Mouse (Mus musculus): ENCODE results near the gene Pcp4l1. TPM values are rescaled to one million over a fixed set of nuclear protein-coding genes. Genes with fewer than 3 reads are reported as not detected.
"Not testable (repeated sequence)": the region's sequence is repeated elsewhere in the genome, so short reads cannot be mapped to it uniquely, and the experiment has no call there.

Gene Pcp4l1
- total RNA-seq (2012; rRNA removed) (not detected in 2 replicates), polyA plus RNA-seq (2012; ENCODE audit: insufficient read depth in 1 of 2, insufficient read length in 2 of 2, low read depth in 1 of 2, low replicate concordance in 2 of 2, missing spikeins in 1 of 2) (not detected)

DNA sequence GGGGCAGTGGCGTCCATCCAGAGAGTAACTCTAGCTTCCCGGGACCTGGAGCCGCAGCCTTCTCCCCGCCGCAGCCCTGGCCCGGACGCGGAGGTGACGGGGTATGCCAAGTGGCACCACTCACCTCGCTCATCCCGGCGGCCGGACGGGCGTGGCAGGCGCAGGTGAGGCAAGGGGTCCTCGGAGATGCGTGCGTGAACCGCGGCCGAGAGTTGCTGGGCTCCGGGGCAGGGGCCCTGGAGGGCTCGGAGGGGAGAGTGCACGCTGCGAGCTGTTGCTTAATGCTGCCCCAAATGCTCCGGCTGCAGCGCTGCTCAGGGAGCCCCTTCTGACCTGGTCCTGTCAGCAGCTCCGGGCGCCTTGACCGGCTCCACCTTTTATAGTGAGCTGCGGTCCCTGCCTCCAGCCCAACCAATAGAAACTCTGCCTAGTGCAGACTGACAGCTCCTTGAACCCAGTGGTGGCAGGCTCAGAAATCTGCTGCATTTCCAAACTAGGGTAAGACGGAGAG, at the start of gene Pcp4l1:
Gene Pcp4l1, minus strand, starts transcription at position 382 of the 511 bp plus-strand sequence.
- Histone ChIP-seq H3K4me3 (ENCODE audit: control insufficient read depth in 1 of 2, insufficient read depth in 1 of 2, low read depth in 2 of 2, low read length in 2 of 2) (no peak within 1 kb of the TSS), H3K36me3 (ENCODE audit: control insufficient read depth in 1 of 2, insufficient read depth in 2 of 2, low read length in 2 of 2) (peaks cover 0 to 4% of the 10 kb centered on the region in 2 experiments; a peak in 2 of 4 replicates), H3K9me3 (replicated peaks; ENCODE audit: insufficient read depth, low read length) (no peaks in the 10 kb centered on the region), H3K27ac (ENCODE audit: control insufficient read depth, low read depth, low read length) (no peak within 1 kb of the TSS), H3K4me1 (ENCODE audit: control insufficient read depth in 1 of 2, insufficient read depth in 2 of 2, low read length in 2 of 2) (peaks cover 0 to 5% of the 10 kb centered on the region in 2 experiments; a peak in 1 of 4 replicates), H3K9ac (ENCODE audit: control insufficient read depth, low read depth, low read length, poor library complexity, severe bottlenecking) (no peak within 1 kb of the TSS), H3K27me3 (ENCODE audit: control insufficient read depth in 1 of 2, insufficient read depth in 2 of 2, low read length in 2 of 2) (peaks cover 0 to 3% of the 10 kb centered on the region in 2 experiments; a peak in 2 of 4 replicates), H3K79me2 (ENCODE audit: control insufficient read depth, insufficient read depth, low read length, poor library complexity) (no peaks in the 10 kb centered on the region)
- no peak for DNase-seq (ENCODE audit: low read depth, low spot score)
- TF ChIP-seq CTCF (IDR thresholded peaks at IDR 0.05 in 2 of 3, conservative IDR thresholded peaks at IDR 0.05 in 1 of 3; ENCODE audit: control insufficient read depth in 1 of 3, insufficient read depth in 1 of 3, low read depth in 2 of 3, low read length in 3 of 3, poor library complexity in 1 of 3, severe bottlenecking in 1 of 3) (no peak), ZKSCAN1 (IDR thresholded peaks at IDR 0.05; ENCODE audit: low read depth, low read length) (no peak), POLR2AphosphoS5 (IDR thresholded peaks at IDR 0.05; ENCODE audit: borderline replicate concordance, low read depth, low read length) (no peak), NELFE (IDR thresholded peaks at IDR 0.05; ENCODE audit: low read depth, low read length) (no peak), EP300 (IDR thresholded peaks at IDR 0.05; ENCODE audit: low read depth in 1 of 2, low read length in 2 of 2) (no peak), USF1 (IDR thresholded peaks at IDR 0.05; ENCODE audit: low read depth, low read length) (no peak), POLR2A (IDR thresholded peaks at IDR 0.05; ENCODE audit: control insufficient read depth in 1 of 2, insufficient read depth in 1 of 2, low read depth in 1 of 2, low read length in 2 of 2, poor library complexity in 1 of 2) (no peak), POLR2AphosphoS2 (IDR thresholded peaks at IDR 0.05; ENCODE audit: low read length) (no peak), USF2 (IDR thresholded peaks at IDR 0.05; ENCODE audit: borderline replicate concordance in 1 of 2, insufficient read depth in 1 of 2, low read depth in 1 of 2, low read length in 2 of 2) (no peak), TCF12 (IDR thresholded peaks at IDR 0.05; ENCODE audit: low read depth, low read length) (no peak), GATA1 (IDR thresholded peaks at IDR 0.05; ENCODE audit: low read depth, low read length) (no peak), TBP (IDR thresholded peaks at IDR 0.05; ENCODE audit: low read depth, low read length) (no peak), JUND (IDR thresholded peaks at IDR 0.05; ENCODE audit: low read depth, low read length) (no peak), CHD1 (IDR thresholded peaks at IDR 0.05; ENCODE audit: low read depth, low read length) (no peak), CHD2 (IDR thresholded peaks at IDR 0.05; ENCODE audit: low read length) (no peak)

DNA sequence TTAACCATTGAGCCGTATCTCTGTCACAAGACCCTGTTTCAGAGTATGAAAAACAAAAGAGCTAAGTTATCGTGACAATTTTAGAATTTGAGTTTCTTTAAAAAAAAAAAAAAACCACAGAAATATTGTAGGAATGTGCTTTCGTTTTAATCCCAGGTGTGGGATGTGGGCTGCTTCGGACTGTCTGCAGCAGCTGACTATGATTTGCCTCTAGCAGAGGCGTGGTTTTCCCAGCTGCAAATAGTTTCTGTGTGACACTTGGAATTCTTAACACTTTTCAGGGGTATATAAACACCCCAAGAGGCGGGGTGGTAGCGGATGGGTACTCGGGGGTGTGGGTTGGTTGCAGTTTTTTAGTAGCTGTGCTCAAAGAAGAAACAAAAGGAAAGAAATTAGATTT, 49.3 kb upstream of the Pcp4l1 start:
- no peak overlapping the region for H3K9ac ChIP-seq (ENCODE audit: control insufficient read depth, low read depth, low read length, poor library complexity, severe bottlenecking)
- DNase-seq (ENCODE audit: low read depth, low spot score), result no peak
- H3K4me3 ChIP-seq (ENCODE audit: control insufficient read depth in 1 of 2, insufficient read depth in 1 of 2, low read depth in 2 of 2, low read length in 2 of 2), result no peak overlapping the region
- H3K27ac ChIP-seq (ENCODE audit: control insufficient read depth, low read depth, low read length), result no peak overlapping the region
- H3K36me3 ChIP-seq (ENCODE audit: control insufficient read depth in 1 of 2, insufficient read depth in 2 of 2, low read length in 2 of 2), result peaks cover 2 to 12% of the 10 kb centered on the region in 2 experiments; a peak in 3 of 4 replicates
- no peaks in the 10 kb centered on the region for H3K27me3 ChIP-seq (ENCODE audit: control insufficient read depth in 1 of 2, insufficient read depth in 2 of 2, low read length in 2 of 2)
- H3K79me2 ChIP-seq (ENCODE audit: control insufficient read depth, insufficient read depth, low read length, poor library complexity), result peaks cover 11% of the 10 kb centered on the region
- TF ChIP-seq CHD1 (IDR thresholded peaks at IDR 0.05; ENCODE audit: low read depth, low read length), result no peak
- no peak for TF ChIP-seq NELFE (IDR thresholded peaks at IDR 0.05; ENCODE audit: low read depth, low read length)
- TF ChIP-seq ETS1 (IDR thresholded peaks at IDR 0.05; ENCODE audit: low read depth, low read length), result no peak
- no peak for TF ChIP-seq ELF1 (IDR thresholded peaks at IDR 0.05; ENCODE audit: low read depth, low read length)
- TF ChIP-seq TBP (IDR thresholded peaks at IDR 0.05; ENCODE audit: low read depth, low read length), result no peak
- no peak for TF ChIP-seq CTCF (IDR thresholded peaks at IDR 0.05 in 2 of 3, conservative IDR thresholded peaks at IDR 0.05 in 1 of 3; ENCODE audit: control insufficient read depth in 1 of 3, insufficient read depth in 1 of 3, low read depth in 2 of 3, low read length in 3 of 3, poor library complexity in 1 of 3, severe bottlenecking in 1 of 3)
- TF ChIP-seq TAL1 (IDR thresholded peaks at IDR 0.05; ENCODE audit: low read length), result no peak
- no peak for TF ChIP-seq UBTF (IDR thresholded peaks at IDR 0.05; ENCODE audit: borderline replicate concordance, insufficient read depth, low read depth, low read length)
- no peak for TF ChIP-seq USF2 (IDR thresholded peaks at IDR 0.05; ENCODE audit: borderline replicate concordance in 1 of 2, insufficient read depth in 1 of 2, low read depth in 1 of 2, low read length in 2 of 2)
- no peak for TF ChIP-seq RAD21 (IDR thresholded peaks at IDR 0.05; ENCODE audit: low read depth, low read length)
- TF ChIP-seq MAX (IDR thresholded peaks at IDR 0.05; ENCODE audit: low read length), result no peak
- no peak for TF ChIP-seq ZMIZ1 (IDR thresholded peaks at IDR 0.05; ENCODE audit: low read depth, low read length)
- H3K9me3 ChIP-seq (replicated peaks; ENCODE audit: insufficient read depth, low read length), result no peaks in the 10 kb centered on the region
- H3K4me1 ChIP-seq (ENCODE audit: control insufficient read depth in 1 of 2, insufficient read depth in 2 of 2, low read length in 2 of 2), result peaks cover 2 to 21% of the 10 kb centered on the region in 2 experiments; a peak in 3 of 4 replicates

DNA sequence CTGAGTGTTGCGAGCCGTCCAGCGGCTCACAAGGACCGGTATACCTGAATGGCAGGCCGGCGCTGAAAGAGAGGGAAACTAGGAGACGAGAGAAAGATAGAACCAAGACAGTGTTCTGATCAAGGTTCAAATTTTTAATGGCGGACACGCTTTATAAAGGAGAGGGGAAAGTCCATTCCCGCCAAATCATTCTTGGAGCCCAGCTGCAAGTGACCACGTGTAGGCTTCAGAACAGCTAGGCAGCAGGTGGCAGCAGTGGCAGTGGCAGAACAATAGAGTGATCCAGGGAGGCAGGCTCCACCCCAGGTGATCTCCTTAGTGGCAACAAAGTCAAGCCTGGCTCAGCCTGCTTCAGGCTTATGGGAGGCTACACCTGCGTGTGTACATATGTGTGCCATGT, 45.9 kb upstream of the Pcp4l1 start:
- peaks cover 11% of the 10 kb centered on the region for H3K79me2 ChIP-seq (ENCODE audit: control insufficient read depth, insufficient read depth, low read length, poor library complexity)
- peaks cover 4 to 12% of the 10 kb centered on the region in 2 experiments; a peak in 3 of 4 replicates for H3K36me3 ChIP-seq (ENCODE audit: control insufficient read depth in 1 of 2, insufficient read depth in 2 of 2, low read length in 2 of 2)
- not testable (repeated sequence) for DNase-seq (ENCODE audit: low read depth, low spot score); H3K9me3 ChIP-seq (replicated peaks; ENCODE audit: insufficient read depth, low read length); H3K27ac ChIP-seq (ENCODE audit: control insufficient read depth, low read depth, low read length); H3K4me3 ChIP-seq (ENCODE audit: control insufficient read depth in 1 of 2, insufficient read depth in 1 of 2, low read depth in 2 of 2, low read length in 2 of 2); H3K9ac ChIP-seq (ENCODE audit: control insufficient read depth, low read depth, low read length, poor library complexity, severe bottlenecking); H3K27me3 ChIP-seq (ENCODE audit: control insufficient read depth in 1 of 2, insufficient read depth in 2 of 2, low read length in 2 of 2)
- H3K4me1 ChIP-seq (ENCODE audit: control insufficient read depth in 1 of 2, insufficient read depth in 2 of 2, low read length in 2 of 2), result peaks cover 2 to 12% of the 10 kb centered on the region in 2 experiments; a peak in 3 of 4 replicates

Measured in MEL (cell line).